In genomic region chr9:9475009-9475744, GRCm38 (mm10) we compare ENCODE assay signal across 13 mouse cellular contexts.
DNase-seq lines count a peak whose midpoint lies in the region; ATAC-seq and TF ChIP-seq lines count a peak whose summit lies in the region.
"Had no signal": no experiment of that assay in that cellular context is flagged by ENCODE, and none has a peak within 500 bp of the region (broad histone marks: within the 10 kb centered on the region; RNA-seq: fewer than 3 reads in every experiment).

No protein-coding gene starts in this region.

- no peak for DNase-seq in heart, adult 2 months
- peak; percentile 54 for DNase-seq in midbrain, embryonic 14.5 days
- DNase-seq in midbrain, embryonic 11.5 days (ENCODE audit: low spot score, missing footprints) = no peak
- DNase-seq in retina, postnatal 1 day = peak; percentile 12
- DNase-seq in spleen, postnatal 10 days (ENCODE audit: low spot score in 2 of 2) = no peak
- no peak for DNase-seq in cerebellum, adult 2 months
- DNase-seq: lung, postnatal 14 days; thymus, postnatal 14 days had no signal

- peak; percentile 55; the same call in 1 of the 2 replicates for ATAC-seq in heart, embryonic 12.5 days (ENCODE audit: insufficient number of reproducible peaks, low FRiP score)
- ATAC-seq in midbrain, embryonic 14.5 days (ENCODE audit: low FRiP score, low TSS enrichment) = 0 out of 2 replicates have a peak, but pooled peaks have one; percentile 24
- ATAC-seq in midbrain, embryonic 11.5 days (ENCODE audit: low FRiP score) = no peak
- ATAC-seq in hindbrain, embryonic 15.5 days (ENCODE audit: low FRiP score, low read depth) = peak; percentile 80; the same call in 1 of the 2 replicates

- TF ChIP-seq CTCF in heart, adult 2 months (IDR thresholded peaks at IDR 0.05) = no peak
- TF ChIP-seq CTCF in cerebellum, adult 2 months (IDR thresholded peaks at IDR 0.05; ENCODE audit: borderline replicate concordance, insufficient read depth, low read depth, low read length) = no peak

- H3K9me3 ChIP-seq in heart, embryonic 12.5 days (replicated peaks) = no peaks in the 10 kb centered on the region
- no peaks in the 10 kb centered on the region for H3K9me3 ChIP-seq in midbrain, embryonic 14.5 days (ENCODE audit: control insufficient read depth, low read length)
- H3K9me3 ChIP-seq in midbrain, embryonic 11.5 days (ENCODE audit: control insufficient read depth, low read length) = no peaks in the 10 kb centered on the region
- H3K9me3 ChIP-seq in hindbrain, embryonic 15.5 days = no peaks in the 10 kb centered on the region

- intact Hi-C loops in heart, adult 2 months (cut with DNase I) = no loop called here

- H3K4me3 ChIP-seq in heart, embryonic 12.5 days = no peak overlapping the region
- no peak overlapping the region for H3K4me3 ChIP-seq in heart, adult 2 months
- no peak overlapping the region for H3K4me3 ChIP-seq in midbrain, embryonic 14.5 days (replicated peaks; ENCODE audit: low read depth, low read length)
- H3K4me3 ChIP-seq in midbrain, embryonic 11.5 days (ENCODE audit: low read depth, low read length) = no peak overlapping the region
- no peak overlapping the region for H3K4me3 ChIP-seq in hindbrain, embryonic 15.5 days
- H3K4me3 ChIP-seq in cerebellum, adult 2 months (replicated peaks; ENCODE audit: insufficient read depth, low read depth, low read length) = no peak overlapping the region
- H3K4me3 ChIP-seq: left cerebral cortex, adult 2 months had no signal

- peaks cover 19% of the 10 kb centered on the region for H3K27me3 ChIP-seq in heart, embryonic 12.5 days (replicated peaks)
- no peaks in the 10 kb centered on the region for H3K27me3 ChIP-seq in heart, adult 2 months (ENCODE audit: control insufficient read depth, insufficient read depth, low read length)
- no peaks in the 10 kb centered on the region for H3K27me3 ChIP-seq in midbrain, embryonic 14.5 days (ENCODE audit: control insufficient read depth, insufficient read depth, low read length)
- no peaks in the 10 kb centered on the region for H3K27me3 ChIP-seq in midbrain, embryonic 11.5 days (ENCODE audit: control insufficient read depth, insufficient read depth, low read length)
- H3K27me3 ChIP-seq in hindbrain, embryonic 15.5 days = no peaks in the 10 kb centered on the region
- H3K27me3 ChIP-seq in cerebellum, adult 2 months (ENCODE audit: control insufficient read depth, insufficient read depth, low read length) = no peaks in the 10 kb centered on the region

- 0 out of 2 replicates have a peak, but pooled peaks cover 5% of the 10 kb centered on the region for H3K4me1 ChIP-seq in heart, embryonic 12.5 days (replicated peaks)
- no peaks in the 10 kb centered on the region for H3K4me1 ChIP-seq in heart, adult 2 months (ENCODE audit: control insufficient read depth, insufficient read depth, low read length)
- no peaks in the 10 kb centered on the region for H3K4me1 ChIP-seq in midbrain, embryonic 14.5 days (ENCODE audit: control insufficient read depth, insufficient read depth, low read length)
- H3K4me1 ChIP-seq in midbrain, embryonic 11.5 days (ENCODE audit: control insufficient read depth, insufficient read depth, low read length) = no peaks in the 10 kb centered on the region
- 0 out of 2 replicates have a peak, but pooled peaks cover 9% of the 10 kb centered on the region for H3K4me1 ChIP-seq in hindbrain, embryonic 15.5 days (replicated peaks)
- no peaks in the 10 kb centered on the region for H3K4me1 ChIP-seq in cerebellum, adult 2 months (ENCODE audit: control insufficient read depth, insufficient read depth, low read length)

- WGBS in heart, embryonic 12.5 days = 38% methylated on average over 8 of the region's 8 CpGs
- 29% methylated on average over 8 of the region's 8 CpGs for WGBS in heart, adult 2 months
- 60% methylated on average over 8 of the region's 8 CpGs for WGBS in midbrain, embryonic 14.5 days
- WGBS in midbrain, embryonic 11.5 days = 66% methylated on average over 8 of the region's 8 CpGs
- 21% methylated on average over 8 of the region's 8 CpGs for WGBS in hindbrain, embryonic 15.5 days
- WGBS in cerebellum, adult 2 months = 20% methylated on average over 8 of the region's 8 CpGs

- no peaks in the 10 kb centered on the region for H3K79me2 ChIP-seq in heart, adult 2 months (replicated peaks; ENCODE audit: control insufficient read depth, insufficient read depth, low read length)

- no peak overlapping the region for H3K9ac ChIP-seq in heart, embryonic 12.5 days
- H3K9ac ChIP-seq in heart, adult 2 months (ENCODE audit: low read depth, low read length) = no peak overlapping the region
- no peak overlapping the region for H3K9ac ChIP-seq in midbrain, embryonic 14.5 days (replicated peaks; ENCODE audit: low read length)
- no peak overlapping the region for H3K9ac ChIP-seq in midbrain, embryonic 11.5 days (ENCODE audit: low read length)
- no peak overlapping the region for H3K9ac ChIP-seq in hindbrain, embryonic 15.5 days

- no peak for TF ChIP-seq EP300 in heart, adult 2 months (IDR thresholded peaks at IDR 0.05; ENCODE audit: insufficient read depth, low read depth, low read length)

- H3K4me2 ChIP-seq in heart, embryonic 12.5 days = no peak overlapping the region
- H3K4me2 ChIP-seq in midbrain, embryonic 14.5 days (ENCODE audit: low read length) = no peak overlapping the region
- H3K4me2 ChIP-seq in midbrain, embryonic 11.5 days = no peak overlapping the region
- no peak overlapping the region for H3K4me2 ChIP-seq in hindbrain, embryonic 15.5 days
- H3K4me2 ChIP-seq: liver, embryonic 11.5 days had no signal

- TF ChIP-seq POLR2A in heart, adult 2 months (IDR thresholded peaks at IDR 0.05; ENCODE audit: insufficient read depth, low read depth, low read length) = no peak
- no peak for TF ChIP-seq POLR2A in cerebellum, adult 2 months (IDR thresholded peaks at IDR 0.05; ENCODE audit: borderline replicate concordance, insufficient read depth, low read length)

- H3K27ac ChIP-seq in heart, embryonic 12.5 days (ENCODE audit: poor library complexity, severe bottlenecking) = no peak overlapping the region
- H3K27ac ChIP-seq in heart, adult 2 months = no peak overlapping the region
- H3K27ac ChIP-seq in midbrain, embryonic 14.5 days (replicated peaks; ENCODE audit: low read depth, low read length) = no peak overlapping the region
- H3K27ac ChIP-seq in midbrain, embryonic 11.5 days (ENCODE audit: low read depth, low read length) = no peak overlapping the region
- H3K27ac ChIP-seq in hindbrain, embryonic 15.5 days (replicated peaks) = no peak overlapping the region
- H3K27ac ChIP-seq in cerebellum, adult 2 months (ENCODE audit: insufficient read depth, low read length) = no peak overlapping the region
- H3K27ac ChIP-seq: kidney, postnatal 0 days; left cerebral cortex, adult 2 months had no signal

- no peaks in the 10 kb centered on the region for H3K36me3 ChIP-seq in heart, embryonic 12.5 days
- no peaks in the 10 kb centered on the region for H3K36me3 ChIP-seq in heart, adult 2 months (ENCODE audit: control insufficient read depth, insufficient read depth, low read length)
- H3K36me3 ChIP-seq in midbrain, embryonic 14.5 days (ENCODE audit: control insufficient read depth, insufficient read depth, low read length) = no peaks in the 10 kb centered on the region
- H3K36me3 ChIP-seq in midbrain, embryonic 11.5 days (ENCODE audit: control insufficient read depth, insufficient read depth, low read length) = no peaks in the 10 kb centered on the region
- no peaks in the 10 kb centered on the region for H3K36me3 ChIP-seq in hindbrain, embryonic 15.5 days

Comparison
In these comparisons a context has a peak if more than half of its experiments do, and no peak if none do; other contexts are left out.
1. DNase-seq: peak in midbrain, embryonic 14.5 days (single experiment) and retina, postnatal 1 day (single experiment); none in heart, adult 2 months (0 of 2), midbrain, embryonic 11.5 days (single experiment), spleen, postnatal 10 days (0 of 2) and cerebellum, adult 2 months (0 of 2).